Mouse (Mus musculus): ENCODE results near the gene Hist2h2be. TPM values are rescaled to one million over a fixed set of nuclear protein-coding genes. Genes with fewer than 3 reads are reported as not detected.

The Hist2h2be gene
- total and polyA plus RNA-seq, 3 experiments: 6.9 to 10.1 (median 9.4) TPM

GRCm38 (mm10) chr3:96225421-96225820 lies 4.5 kb downstream of the Hist2h2be start:
- Histone ChIP-seq H3K36me3 (ENCODE audit: control insufficient read depth, insufficient read depth, low read length) (peaks cover 2% of the 10 kb centered on the region), H3K4me1 (ENCODE audit: control insufficient read depth, insufficient read depth, low read length) (peaks cover 7% of the 10 kb centered on the region), H3K9ac (ENCODE audit: low read depth, low read length) (no peak overlapping the region), H3K27ac (no peak overlapping the region), H3K79me2 (replicated peaks; ENCODE audit: control insufficient read depth, insufficient read depth, low read length) (peaks cover 2% of the 10 kb centered on the region; the same call in 1 of the 2 replicates), H3K4me3 (no peak overlapping the region), H3K27me3 (ENCODE audit: control insufficient read depth, insufficient read depth, low read length) (no peaks in the 10 kb centered on the region)
- no peak for TF ChIP-seq EP300 (IDR thresholded peaks at IDR 0.05; ENCODE audit: insufficient read depth, low read depth, low read length)
- no peak for TF ChIP-seq CTCF (IDR thresholded peaks at IDR 0.05)
- no peak for TF ChIP-seq POLR2A (IDR thresholded peaks at IDR 0.05; ENCODE audit: insufficient read depth, low read depth, low read length)
- intact Hi-C loops (cut with DNase I): no loop called here
- WGBS: 62% methylated on average over 2 of the region's 2 CpGs
- peak in 1 of 2 experiments; percentile 10 for DNase-seq

- WGBS: 53% methylated on average over 8 of the region's 8 CpGs
- H3K36me3 ChIP-seq (ENCODE audit: control insufficient read depth, insufficient read depth, low read length): peaks cover 2% of the 10 kb centered on the region
- H3K4me1 ChIP-seq (ENCODE audit: control insufficient read depth, insufficient read depth, low read length): peaks cover 5% of the 10 kb centered on the region
- intact Hi-C loops (cut with DNase I): no loop called here
- peaks cover 2% of the 10 kb centered on the region; the same call in 1 of the 2 replicates for H3K79me2 ChIP-seq (replicated peaks; ENCODE audit: control insufficient read depth, insufficient read depth, low read length)
- no peak overlapping the region for H3K9ac ChIP-seq (ENCODE audit: low read depth, low read length)
- no peak overlapping the region for H3K27ac ChIP-seq
- peak; percentile 16 to 47 for DNase-seq
- no peak for TF ChIP-seq POLR2A (IDR thresholded peaks at IDR 0.05; ENCODE audit: insufficient read depth, low read depth, low read length)
- no peak for TF ChIP-seq CTCF (IDR thresholded peaks at IDR 0.05)
- TF ChIP-seq EP300 (IDR thresholded peaks at IDR 0.05; ENCODE audit: insufficient read depth, low read depth, low read length): no peak
- H3K27me3 ChIP-seq (ENCODE audit: control insufficient read depth, insufficient read depth, low read length): no peaks in the 10 kb centered on the region
- no peak overlapping the region for H3K4me3 ChIP-seq
Observed at GRCm38 (mm10) chr3:96226695-96227648, 6.1 kb downstream of the Hist2h2be start.

- intact Hi-C loops (cut with DNase I): no loop called here
- Histone ChIP-seq H3K79me2 (replicated peaks; ENCODE audit: control insufficient read depth, insufficient read depth, low read length) (peaks cover 2% of the 10 kb centered on the region; the same call in 1 of the 2 replicates), H3K27ac (no peak overlapping the region), H3K9ac (ENCODE audit: low read depth, low read length) (no peak overlapping the region), H3K4me3 (no peak overlapping the region), H3K36me3 (ENCODE audit: control insufficient read depth, insufficient read depth, low read length) (no peaks in the 10 kb centered on the region), H3K27me3 (ENCODE audit: control insufficient read depth, insufficient read depth, low read length) (no peaks in the 10 kb centered on the region), H3K4me1 (ENCODE audit: control insufficient read depth, insufficient read depth, low read length) (no peaks in the 10 kb centered on the region; the same call in 1 of the 2 replicates)
- TF ChIP-seq POLR2A (IDR thresholded peaks at IDR 0.05; ENCODE audit: insufficient read depth, low read depth, low read length): no peak
- no peak for TF ChIP-seq CTCF (IDR thresholded peaks at IDR 0.05)
- no peak for TF ChIP-seq EP300 (IDR thresholded peaks at IDR 0.05; ENCODE audit: insufficient read depth, low read depth, low read length)
- DNase-seq: no peak
- WGBS: 73% methylated on average over 2 of the region's 2 CpGs
Observed at GRCm38 (mm10) chr3:96228828-96229227, 7.9 kb downstream of the Hist2h2be start.

DNA sequence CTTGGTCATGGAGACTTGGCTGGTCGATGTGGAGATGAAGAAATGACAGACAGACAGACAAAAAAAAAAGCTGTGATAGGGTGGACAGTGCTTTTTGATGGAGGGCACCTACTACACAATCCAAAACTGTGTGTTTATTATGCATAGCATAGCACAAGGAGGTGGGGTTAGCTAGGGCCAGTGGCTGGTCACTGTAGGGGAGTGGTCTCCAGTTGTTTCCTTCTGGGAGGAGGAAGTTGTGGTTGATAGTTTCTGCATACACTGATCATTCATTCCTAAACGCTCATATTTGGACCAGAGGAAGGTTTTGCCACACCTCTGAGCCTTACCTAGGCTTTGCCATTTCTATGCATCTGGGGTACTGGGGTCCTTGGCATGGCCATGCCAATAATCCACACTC lies 9.5 kb downstream of the Hist2h2be start:
- Histone ChIP-seq H3K27ac (no peak overlapping the region; the same call in none of the 2 replicates), H3K4me3 (no peak overlapping the region), H3K27me3 (ENCODE audit: control insufficient read depth, insufficient read depth, low read length) (no peaks in the 10 kb centered on the region), H3K36me3 (ENCODE audit: control insufficient read depth, insufficient read depth, low read length) (no peaks in the 10 kb centered on the region), H3K79me2 (replicated peaks; ENCODE audit: control insufficient read depth, insufficient read depth, low read length) (peaks cover 1% of the 10 kb centered on the region; the same call in 1 of the 2 replicates), H3K9ac (ENCODE audit: low read depth, low read length) (no peak overlapping the region), H3K4me1 (ENCODE audit: control insufficient read depth, insufficient read depth, low read length) (no peaks in the 10 kb centered on the region; the same call in 1 of the 2 replicates)
- DNase-seq: no peak
- TF ChIP-seq CTCF (IDR thresholded peaks at IDR 0.05) (no peak), EP300 (IDR thresholded peaks at IDR 0.05; ENCODE audit: insufficient read depth, low read depth, low read length) (no peak), POLR2A (IDR thresholded peaks at IDR 0.05; ENCODE audit: insufficient read depth, low read depth, low read length) (no peak)
- intact Hi-C loops (cut with DNase I): loop anchor here (5.0 kb wide), 1 partner anchor 163 kb away; no protein-coding TSS in a partner anchor
- WGBS: 58% methylated on average over 2 of the region's 2 CpGs

DNA sequence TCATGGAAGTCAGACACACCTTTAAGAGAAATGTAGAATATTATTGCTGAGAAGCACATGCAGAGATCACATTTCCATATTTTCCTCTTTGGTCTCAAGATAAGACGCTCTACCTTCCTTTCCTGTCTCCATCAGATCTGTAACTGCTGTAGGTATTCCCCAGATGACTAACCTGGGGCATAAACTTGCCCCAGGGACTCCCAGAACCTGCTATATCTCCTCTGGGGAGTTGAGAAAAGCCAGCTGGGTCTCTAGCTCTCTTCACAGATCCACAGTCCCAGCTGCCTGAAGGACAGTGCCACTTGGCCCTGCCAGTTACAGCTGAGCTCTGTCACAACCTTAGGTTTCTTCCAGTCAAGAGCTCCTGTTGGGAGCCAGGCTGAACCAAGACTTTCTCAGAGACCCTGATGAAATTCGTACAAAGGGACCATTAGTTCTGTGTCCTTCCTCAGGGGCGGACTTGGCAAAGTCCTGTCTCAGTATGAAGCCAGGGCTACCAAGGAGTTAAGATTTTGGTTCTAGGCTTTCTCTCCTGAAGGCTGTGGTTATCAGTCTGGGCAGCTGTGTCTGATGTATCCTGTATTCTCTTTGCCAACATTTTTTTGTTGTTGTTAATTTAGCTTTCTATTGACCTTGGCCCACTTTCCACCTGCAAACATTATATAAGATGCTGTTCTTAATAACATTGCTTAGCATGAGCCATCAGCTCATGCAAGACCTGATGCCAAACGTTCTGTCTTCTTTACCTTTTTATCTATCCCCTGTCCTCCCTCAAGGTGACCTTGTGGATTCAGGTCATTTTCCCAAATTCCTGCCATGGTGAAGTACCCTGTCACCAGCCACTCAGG lies 10.2 kb downstream of the Hist2h2be start:
- intact Hi-C loops (cut with DNase I): loop anchor here (5.0 kb wide), 1 partner anchor 164 kb away; no protein-coding TSS in a partner anchor
- 49% methylated on average over 4 of the region's 4 CpGs for WGBS
- H3K4me3 ChIP-seq: no peak overlapping the region
- no peaks in the 10 kb centered on the region for H3K27me3 ChIP-seq (ENCODE audit: control insufficient read depth, insufficient read depth, low read length)
- H3K27ac ChIP-seq: peak overlapping the region; percentile 47
- no peak overlapping the region for H3K9ac ChIP-seq (ENCODE audit: low read depth, low read length)
- H3K79me2 ChIP-seq (replicated peaks; ENCODE audit: control insufficient read depth, insufficient read depth, low read length): no peaks in the 10 kb centered on the region
- H3K4me1 ChIP-seq (ENCODE audit: control insufficient read depth, insufficient read depth, low read length): no peaks in the 10 kb centered on the region; the same call in 1 of the 2 replicates
- peak in 1 of 2 experiments; percentile 18 for DNase-seq
- no peaks in the 10 kb centered on the region for H3K36me3 ChIP-seq (ENCODE audit: control insufficient read depth, insufficient read depth, low read length)
- no peak for TF ChIP-seq POLR2A (IDR thresholded peaks at IDR 0.05; ENCODE audit: insufficient read depth, low read depth, low read length)
- no peak for TF ChIP-seq CTCF (IDR thresholded peaks at IDR 0.05)
